Mouse (Mus musculus) G1E (cell line): ENCODE data around the gene Tent5c.

Source experiments
- CTCF ChIP-seq: IDR thresholded peaks from 2 replicates; pipeline ENCODE4 v1.5.1; 2012; ENCODE audit warnings: low read depth, low read length, inconsistent platforms, mixed read lengths
- GATA1 ChIP-seq: IDR thresholded peaks from 2 replicates; pipeline ENCODE4 v1.6.1; 2012; ENCODE audit warnings: borderline replicate concordance, low read length, inconsistent platforms, mixed read lengths
- POLR2AphosphoS5 ChIP-seq: IDR thresholded peaks from 2 replicates; pipeline ENCODE4 v1.6.1; 2012; ENCODE audit warnings: low read depth, low read length, inconsistent platforms; ENCODE audit not compliant: insufficient replicate concordance
- TAL1 ChIP-seq: conservative IDR thresholded peaks from 2 replicates; pipeline ENCODE4 v1.6.1; 2012; ENCODE audit warnings: low read depth, low read length, inconsistent platforms, mixed read lengths

DNA sequence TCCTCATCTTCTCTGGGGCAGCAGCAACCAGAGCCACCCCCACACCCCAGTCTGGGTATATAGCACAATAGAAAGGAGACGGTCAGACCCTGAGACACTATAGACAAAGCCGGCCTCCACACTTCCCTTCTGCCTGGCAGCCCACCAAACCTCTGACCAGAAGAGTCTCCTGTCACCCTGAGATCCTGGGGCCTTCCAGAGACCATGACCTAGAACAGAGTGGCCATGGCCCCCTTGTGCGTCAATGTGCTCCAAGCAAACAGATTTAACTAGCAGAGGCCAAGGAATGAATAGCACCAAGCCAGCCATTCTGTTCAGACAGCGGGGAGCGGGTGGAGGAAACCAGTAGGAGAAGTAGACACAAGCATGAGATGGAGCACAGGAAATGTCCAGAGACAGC lies 59.0 kb downstream of the Tent5c start:
- TF ChIP-seq TAL1 (no peak), CTCF (no peak), GATA1 (no peak), POLR2AphosphoS5 (no peak)
